Mouse (Mus musculus): ENCODE results near the gene Acvr1. TPM values are rescaled to one million over a fixed set of nuclear protein-coding genes. Genes with fewer than 3 reads are reported as not detected.

Acvr1 gene
- polyA plus RNA-seq, 1 experiment from 2014 or later, result 12.5 TPM

- WGBS, result 86% methylated on average over 14 of the region's 14 CpGs
- no peak overlapping the region for H3K9ac ChIP-seq (ENCODE audit: low read length)
Measured at GRCm38 (mm10) chr2:58458820-58459371, 108.1 kb downstream of the Acvr1 start.

DNA sequence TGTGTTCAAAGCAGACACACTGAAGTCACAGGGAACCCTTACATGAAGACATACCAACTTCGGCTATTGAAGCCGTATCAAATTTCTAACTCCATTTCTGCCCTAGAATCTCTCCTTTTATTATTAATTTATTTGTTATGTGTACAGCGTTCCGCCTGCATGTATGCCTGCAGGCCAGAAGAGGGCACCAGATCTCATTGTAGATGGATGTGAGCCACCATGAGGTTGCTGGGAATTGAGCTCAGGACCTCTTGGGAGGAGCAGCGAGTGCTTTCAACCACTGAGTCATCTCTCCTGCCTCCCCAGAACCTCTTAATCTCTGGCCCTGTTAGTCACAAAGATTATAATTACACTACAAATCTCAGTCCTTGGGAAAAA, 109.5 kb downstream of the Acvr1 start:
- H3K9me3 ChIP-seq (ENCODE audit: control insufficient read depth, low read length), result no peaks in the 10 kb centered on the region
- ATAC-seq (ENCODE audit: insufficient number of reproducible peaks, insufficient read depth, low FRiP score, low read depth), result no peak
- no peak overlapping the region for H3K4me2 ChIP-seq (ENCODE audit: low read length)
- H3K27ac ChIP-seq (replicated peaks in 1 of 2; ENCODE audit: control insufficient read depth in 1 of 2, insufficient read depth in 1 of 2, low read depth in 2 of 2, low read length in 2 of 2), result no peak overlapping the region
- H3K9ac ChIP-seq (ENCODE audit: low read length), result no peak overlapping the region
- 0 out of 4 replicates have a peak, but pooled peaks cover 0 to 3% of the 10 kb centered on the region in 2 experiments for H3K4me1 ChIP-seq (ENCODE audit: control insufficient read depth in 2 of 2, insufficient read depth in 2 of 2, low read length in 2 of 2)
- WGBS, result 96% methylated on average over 5 of the region's 5 CpGs
- no peak overlapping the region for H3K4me3 ChIP-seq (ENCODE audit: control insufficient read depth in 1 of 2, insufficient read depth in 1 of 2, low read depth in 1 of 2, low read length in 2 of 2)
- H3K36me3 ChIP-seq (ENCODE audit: control insufficient read depth, insufficient read depth, low read length), result peaks cover 62% of the 10 kb centered on the region
- H3K27me3 ChIP-seq (ENCODE audit: control insufficient read depth, insufficient read depth, low read length), result no peaks in the 10 kb centered on the region

More at GRCm38 (mm10) chr2:58458820-58459371, 108.1 kb downstream of the Acvr1 start:
- Histone ChIP-seq H3K27me3 (ENCODE audit: control insufficient read depth, insufficient read depth, low read length) (no peaks in the 10 kb centered on the region), H3K4me1 (ENCODE audit: control insufficient read depth in 2 of 2, insufficient read depth in 2 of 2, low read length in 2 of 2) (0 out of 4 replicates have a peak, but pooled peaks cover 0 to under 1% of the 10 kb centered on the region in 2 experiments), H3K4me2 (ENCODE audit: low read length) (no peak overlapping the region), H3K36me3 (ENCODE audit: control insufficient read depth, insufficient read depth, low read length) (peaks cover 68% of the 10 kb centered on the region), H3K27ac (replicated peaks in 1 of 2; ENCODE audit: control insufficient read depth in 1 of 2, insufficient read depth in 1 of 2, low read depth in 2 of 2, low read length in 2 of 2) (no peak overlapping the region), H3K9me3 (ENCODE audit: control insufficient read depth, low read length) (no peaks in the 10 kb centered on the region), H3K4me3 (ENCODE audit: control insufficient read depth in 1 of 2, insufficient read depth in 1 of 2, low read depth in 1 of 2, low read length in 2 of 2) (no peak overlapping the region)
- ATAC-seq (ENCODE audit: insufficient number of reproducible peaks, insufficient read depth, low FRiP score, low read depth), result no peak

GRCm38 (mm10) chr2:58456843-58457487, 110.0 kb downstream of the Acvr1 start:
- no peak overlapping the region for H3K4me2 ChIP-seq (ENCODE audit: low read length)
- no peak overlapping the region for H3K9ac ChIP-seq (ENCODE audit: low read length)
- no peaks in the 10 kb centered on the region for H3K27me3 ChIP-seq (ENCODE audit: control insufficient read depth, insufficient read depth, low read length)
- H3K36me3 ChIP-seq (ENCODE audit: control insufficient read depth, insufficient read depth, low read length), result peaks cover 57% of the 10 kb centered on the region
- 0 out of 4 replicates have a peak, but pooled peaks cover 0 to 3% of the 10 kb centered on the region in 2 experiments for H3K4me1 ChIP-seq (ENCODE audit: control insufficient read depth in 2 of 2, insufficient read depth in 2 of 2, low read length in 2 of 2)
- no peak overlapping the region for H3K27ac ChIP-seq (replicated peaks in 1 of 2; ENCODE audit: control insufficient read depth in 1 of 2, insufficient read depth in 1 of 2, low read depth in 2 of 2, low read length in 2 of 2)
- no peaks in the 10 kb centered on the region for H3K9me3 ChIP-seq (ENCODE audit: control insufficient read depth, low read length)
- ATAC-seq (ENCODE audit: insufficient number of reproducible peaks, insufficient read depth, low FRiP score, low read depth), result no peak
- H3K4me3 ChIP-seq (ENCODE audit: control insufficient read depth in 1 of 2, insufficient read depth in 1 of 2, low read depth in 1 of 2, low read length in 2 of 2), result no peak overlapping the region
- 88% methylated on average over 8 of the region's 8 CpGs for WGBS

- whole genome bisulfite sequencing, result 93% methylated on average over 16 of the region's 16 CpGs
- H3K4me2 ChIP-seq (ENCODE audit: low read length), result no peak overlapping the region
Measured at GRCm38 (mm10) chr2:58454095-58454865, 112.7 kb downstream of the Acvr1 start.

DNA sequence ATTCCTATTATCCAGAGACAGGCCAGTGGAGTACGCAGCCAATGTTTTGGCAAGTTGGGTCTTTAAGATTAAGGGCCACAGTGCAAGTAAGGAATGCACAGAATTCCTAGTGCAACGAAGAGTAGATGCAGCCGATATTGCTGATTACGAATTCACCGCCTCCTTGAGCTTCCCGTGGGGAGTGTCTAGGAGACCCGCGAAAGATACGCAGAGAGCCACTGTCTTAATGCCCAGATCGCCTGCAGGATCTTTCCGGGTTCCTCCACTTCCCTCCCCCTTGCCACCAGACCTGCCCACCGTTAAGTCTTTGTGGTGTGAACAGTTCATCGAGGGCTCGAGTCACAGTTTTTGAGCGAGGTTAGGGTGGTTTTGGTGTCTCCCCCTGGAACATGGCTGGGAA, 120.0 kb downstream of the Acvr1 start:
- H3K4me1 ChIP-seq (ENCODE audit: control insufficient read depth in 2 of 2, insufficient read depth in 2 of 2, low read length in 2 of 2), result no peaks in the 10 kb centered on the region
- no peak overlapping the region for H3K4me2 ChIP-seq (ENCODE audit: low read length)
- no peak for ATAC-seq (ENCODE audit: insufficient number of reproducible peaks, insufficient read depth, low FRiP score, low read depth)
- H3K27me3 ChIP-seq (ENCODE audit: control insufficient read depth, insufficient read depth, low read length), result no peaks in the 10 kb centered on the region
- 92% methylated on average over 15 of the region's 15 CpGs for WGBS
- peaks cover 50% of the 10 kb centered on the region for H3K36me3 ChIP-seq (ENCODE audit: control insufficient read depth, insufficient read depth, low read length)
- H3K4me3 ChIP-seq (ENCODE audit: control insufficient read depth in 1 of 2, insufficient read depth in 1 of 2, low read depth in 1 of 2, low read length in 2 of 2), result no peak overlapping the region
- H3K27ac ChIP-seq (replicated peaks in 1 of 2; ENCODE audit: control insufficient read depth in 1 of 2, insufficient read depth in 1 of 2, low read depth in 2 of 2, low read length in 2 of 2), result no peak overlapping the region
- H3K9me3 ChIP-seq (ENCODE audit: control insufficient read depth, low read length), result no peaks in the 10 kb centered on the region
- no peak overlapping the region for H3K9ac ChIP-seq (ENCODE audit: low read length)

More at GRCm38 (mm10) chr2:58454095-58454865, 112.7 kb downstream of the Acvr1 start:
- Histone ChIP-seq H3K4me1 (ENCODE audit: control insufficient read depth in 2 of 2, insufficient read depth in 2 of 2, low read length in 2 of 2) (0 out of 4 replicates have a peak, but pooled peaks cover 0 to 3% of the 10 kb centered on the region in 2 experiments), H3K9me3 (ENCODE audit: control insufficient read depth, low read length) (no peaks in the 10 kb centered on the region), H3K27ac (replicated peaks in 1 of 2; ENCODE audit: control insufficient read depth in 1 of 2, insufficient read depth in 1 of 2, low read depth in 2 of 2, low read length in 2 of 2) (no peak overlapping the region), H3K27me3 (ENCODE audit: control insufficient read depth, insufficient read depth, low read length) (no peaks in the 10 kb centered on the region), H3K4me3 (ENCODE audit: control insufficient read depth in 1 of 2, insufficient read depth in 1 of 2, low read depth in 1 of 2, low read length in 2 of 2) (no peak overlapping the region), H3K36me3 (ENCODE audit: control insufficient read depth, insufficient read depth, low read length) (peaks cover 51% of the 10 kb centered on the region), H3K9ac (ENCODE audit: low read length) (no peak overlapping the region)
- ATAC-seq (ENCODE audit: insufficient number of reproducible peaks, insufficient read depth, low FRiP score, low read depth), result no peak

DNA sequence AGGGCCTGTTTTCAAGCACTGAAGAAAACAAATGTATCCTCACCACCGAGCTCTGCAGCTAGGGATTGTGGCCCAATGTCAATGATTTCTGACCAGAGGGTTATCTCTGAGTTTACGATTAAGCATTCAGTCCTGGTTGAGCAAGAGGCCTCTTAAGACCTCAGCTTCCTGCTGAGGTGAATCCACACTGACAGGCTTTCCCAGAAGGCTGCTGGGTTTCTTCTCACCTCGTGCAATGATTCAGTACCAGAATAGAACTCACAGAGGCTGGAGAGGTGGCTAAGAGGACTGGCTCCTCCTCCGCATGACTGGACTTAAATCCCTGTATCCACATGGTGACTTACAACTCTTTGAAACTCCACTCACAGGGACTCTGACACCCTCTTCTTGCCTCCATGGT, 123.8 kb downstream of the Acvr1 start:
- Histone ChIP-seq H3K9ac (ENCODE audit: low read length) (no peak overlapping the region), H3K4me1 (ENCODE audit: control insufficient read depth in 2 of 2, insufficient read depth in 2 of 2, low read length in 2 of 2) (no peaks in the 10 kb centered on the region), H3K9me3 (ENCODE audit: control insufficient read depth, low read length) (no peaks in the 10 kb centered on the region), H3K36me3 (ENCODE audit: control insufficient read depth, insufficient read depth, low read length) (peaks cover 55% of the 10 kb centered on the region), H3K27ac (replicated peaks in 1 of 2; ENCODE audit: control insufficient read depth in 1 of 2, insufficient read depth in 1 of 2, low read depth in 2 of 2, low read length in 2 of 2) (no peak overlapping the region), H3K4me3 (ENCODE audit: control insufficient read depth in 1 of 2, insufficient read depth in 1 of 2, low read depth in 1 of 2, low read length in 2 of 2) (no peak overlapping the region), H3K27me3 (ENCODE audit: control insufficient read depth, insufficient read depth, low read length) (no peaks in the 10 kb centered on the region), H3K4me2 (ENCODE audit: low read length) (no peak overlapping the region)
- 43% methylated on average over 4 of the region's 4 CpGs for WGBS
- ATAC-seq (ENCODE audit: insufficient number of reproducible peaks, insufficient read depth, low FRiP score, low read depth), result no peak

GRCm38 (mm10) chr2:58436911-58437310, 130.0 kb downstream of the Acvr1 start:
- Histone ChIP-seq H3K36me3 (ENCODE audit: control insufficient read depth, insufficient read depth, low read length) (peaks cover 31% of the 10 kb centered on the region; the same call in 1 of the 2 replicates), H3K4me1 (ENCODE audit: control insufficient read depth in 2 of 2, insufficient read depth in 2 of 2, low read length in 2 of 2) (no peaks in the 10 kb centered on the region), H3K4me2 (ENCODE audit: low read length) (no peak overlapping the region), H3K27ac (replicated peaks in 1 of 2; ENCODE audit: control insufficient read depth in 1 of 2, insufficient read depth in 1 of 2, low read depth in 2 of 2, low read length in 2 of 2) (no peak overlapping the region), H3K4me3 (ENCODE audit: control insufficient read depth in 1 of 2, insufficient read depth in 1 of 2, low read depth in 1 of 2, low read length in 2 of 2) (no peak overlapping the region), H3K9me3 (ENCODE audit: control insufficient read depth, low read length) (no peaks in the 10 kb centered on the region), H3K9ac (ENCODE audit: low read length) (no peak overlapping the region), H3K27me3 (ENCODE audit: control insufficient read depth, insufficient read depth, low read length) (no peaks in the 10 kb centered on the region)
- 86% methylated on average over 3 of the region's 3 CpGs for WGBS
- ATAC-seq (ENCODE audit: insufficient number of reproducible peaks, insufficient read depth, low FRiP score, low read depth), result no peak

All from heart, embryonic 14.5 days (tissue).